Mouse (Mus musculus): ENCODE measurements around the gene Gli2. TPM values are rescaled to one million over a fixed set of nuclear protein-coding genes. Genes with fewer than 3 reads are reported as not detected.

Gene Gli2
- polyA plus RNA-seq, 1 experiment from 2014 or later: 15.4 TPM

GRCm38 (mm10) chr1:118822258-118822657, 231.2 kb downstream of the Gli2 start:
- ATAC-seq (ENCODE audit: insufficient number of reproducible peaks, insufficient read depth, low FRiP score, low TSS enrichment): no peak
- no peaks in the 10 kb centered on the region for H3K36me3 ChIP-seq
- H3K4me3 ChIP-seq: no peak overlapping the region
- peaks cover 8% of the 10 kb centered on the region; the same call in 1 of the 2 replicates for H3K9me3 ChIP-seq
- 99% methylated on average over 2 of the region's 2 CpGs for WGBS
- H3K27me3 ChIP-seq: no peaks in the 10 kb centered on the region
- H3K4me2 ChIP-seq (replicated peaks): no peak overlapping the region
- H3K27ac ChIP-seq: no peak overlapping the region
- no peak overlapping the region for H3K9ac ChIP-seq
- H3K4me1 ChIP-seq: no peaks in the 10 kb centered on the region

DNA sequence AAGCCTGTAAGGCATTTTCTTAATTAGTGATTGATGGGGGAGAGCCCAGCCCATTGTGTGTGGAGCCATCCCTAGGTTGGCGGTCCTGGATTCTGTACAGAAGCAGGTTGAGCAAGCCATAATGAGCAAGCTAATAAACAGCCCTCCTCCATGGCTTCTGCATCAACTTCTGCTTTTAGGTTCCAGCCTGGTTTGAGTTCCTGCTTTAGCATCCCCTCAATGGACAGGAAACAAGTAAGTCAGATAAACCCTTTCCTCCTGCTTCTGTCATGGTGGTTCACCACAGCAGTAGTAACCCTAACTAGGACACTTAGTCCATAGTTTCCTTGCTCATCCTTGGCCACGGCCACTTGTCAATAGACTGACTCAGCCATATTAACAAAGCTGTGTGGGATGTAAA, 238.4 kb downstream of the Gli2 start:
- H3K36me3 ChIP-seq: no peaks in the 10 kb centered on the region
- no peak overlapping the region for H3K27ac ChIP-seq
- 91% methylated on average over 2 of the region's 2 CpGs for WGBS
- no peak overlapping the region for H3K4me3 ChIP-seq
- no peak overlapping the region for H3K9ac ChIP-seq
- H3K9me3 ChIP-seq: 0 out of 2 replicates have a peak, but pooled peaks cover 2% of the 10 kb centered on the region
- H3K4me1 ChIP-seq: no peaks in the 10 kb centered on the region
- ATAC-seq (ENCODE audit: insufficient number of reproducible peaks, insufficient read depth, low FRiP score, low TSS enrichment): no peak
- H3K27me3 ChIP-seq: no peaks in the 10 kb centered on the region; the same call in 1 of the 2 replicates
- no peak overlapping the region for H3K4me2 ChIP-seq (replicated peaks)

GRCm38 (mm10) chr1:118810336-118810735, 243.1 kb downstream of the Gli2 start:
- ATAC-seq (ENCODE audit: insufficient number of reproducible peaks, insufficient read depth, low FRiP score, low TSS enrichment): no peak
- 69% methylated on average over 4 of the region's 4 CpGs for whole genome bisulfite sequencing
- H3K36me3 ChIP-seq: no peaks in the 10 kb centered on the region
- no peaks in the 10 kb centered on the region for H3K9me3 ChIP-seq
- H3K4me1 ChIP-seq: no peaks in the 10 kb centered on the region
- no peak overlapping the region for H3K27ac ChIP-seq
- no peak overlapping the region for H3K4me2 ChIP-seq (replicated peaks)
- H3K27me3 ChIP-seq: peaks cover 4% of the 10 kb centered on the region; the same call in 1 of the 2 replicates
- no peak overlapping the region for H3K4me3 ChIP-seq
- no peak overlapping the region for H3K9ac ChIP-seq

- H3K9ac ChIP-seq: no peak overlapping the region
- H3K4me1 ChIP-seq: no peaks in the 10 kb centered on the region
- peaks cover 4% of the 10 kb centered on the region; the same call in 1 of the 2 replicates for H3K27me3 ChIP-seq
- H3K27ac ChIP-seq: no peak overlapping the region
- H3K9me3 ChIP-seq: no peaks in the 10 kb centered on the region
- ATAC-seq (ENCODE audit: insufficient number of reproducible peaks, insufficient read depth, low FRiP score, low TSS enrichment): no peak
- no peaks in the 10 kb centered on the region for H3K36me3 ChIP-seq
- WGBS: 87% methylated on average over 3 of the region's 3 CpGs
- no peak overlapping the region for H3K4me2 ChIP-seq (replicated peaks)
- no peak overlapping the region for H3K4me3 ChIP-seq
Observed at GRCm38 (mm10) chr1:118806727-118807126, 246.7 kb downstream of the Gli2 start.

DNA sequence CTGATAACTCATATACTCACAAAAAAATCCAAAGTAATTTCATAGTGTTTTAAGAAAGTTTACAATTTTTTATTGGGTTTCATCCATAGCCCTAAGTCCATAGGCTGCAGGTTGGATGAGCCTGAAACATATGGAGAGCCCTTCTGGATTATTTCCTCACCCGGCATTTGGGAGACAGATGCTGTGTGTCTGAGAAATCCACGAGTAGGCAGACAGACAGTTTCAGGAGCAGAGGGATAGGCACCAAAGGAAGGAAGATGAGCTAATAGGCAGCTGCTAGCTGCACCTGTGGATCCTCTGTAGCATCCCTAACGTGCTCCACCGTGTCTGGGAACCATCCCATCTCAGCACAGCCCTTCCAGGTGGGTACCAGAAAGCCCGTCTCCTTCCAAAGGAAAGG, 251.3 kb downstream of the Gli2 start:
- no peaks in the 10 kb centered on the region for H3K27me3 ChIP-seq
- no peak overlapping the region for H3K27ac ChIP-seq
- no peak overlapping the region for H3K4me2 ChIP-seq (replicated peaks)
- H3K4me1 ChIP-seq: no peaks in the 10 kb centered on the region
- no peak overlapping the region for H3K4me3 ChIP-seq
- no peak for ATAC-seq (ENCODE audit: insufficient number of reproducible peaks, insufficient read depth, low FRiP score, low TSS enrichment)
- 0 out of 2 replicates have a peak, but pooled peaks cover 2% of the 10 kb centered on the region for H3K9me3 ChIP-seq
- no peaks in the 10 kb centered on the region for H3K36me3 ChIP-seq
- H3K9ac ChIP-seq: no peak overlapping the region
- 81% methylated on average over 5 of the region's 5 CpGs for WGBS

DNA sequence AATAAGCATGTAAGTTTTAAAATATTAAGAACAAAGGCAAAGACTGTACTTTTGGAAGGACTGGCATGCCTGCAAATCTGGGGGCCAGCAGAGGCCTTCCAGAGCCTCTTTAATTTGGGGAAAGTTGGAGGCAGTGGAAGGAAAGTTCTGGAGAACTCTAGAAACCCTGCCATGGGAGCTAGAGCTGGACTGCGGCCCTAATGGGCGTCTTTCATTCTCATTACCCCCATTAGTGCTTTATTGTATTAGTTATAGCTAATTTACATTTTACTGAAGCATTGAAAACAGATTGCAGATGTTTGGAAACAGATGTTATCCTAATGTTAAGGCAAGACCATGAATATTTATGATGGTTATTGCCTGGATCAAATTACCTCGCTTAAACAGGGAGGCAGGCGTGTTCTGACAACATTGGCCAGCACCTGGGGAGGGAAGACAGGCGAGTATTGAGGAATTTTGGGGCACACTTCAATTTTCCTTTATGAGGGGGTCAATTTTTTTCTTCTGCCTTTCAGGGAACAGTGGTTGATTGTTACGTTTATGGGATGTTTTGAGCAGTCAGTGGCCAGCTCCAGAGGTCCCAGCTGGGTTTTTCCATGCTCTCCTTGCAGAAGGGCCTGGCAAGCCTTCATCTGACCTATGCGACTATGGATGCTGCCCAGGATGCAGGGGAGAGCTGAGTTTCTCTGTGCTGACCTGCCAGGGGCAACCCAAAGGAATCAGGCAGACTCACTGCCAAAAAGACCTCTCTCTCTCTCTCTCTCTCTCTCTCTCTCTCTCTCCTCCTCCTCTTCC, 253.9 kb downstream of the Gli2 start:
- Histone ChIP-seq H3K4me1 (no peaks in the 10 kb centered on the region), H3K4me3 (no peak overlapping the region), H3K4me2 (replicated peaks) (no peak overlapping the region), H3K27ac (no peak overlapping the region), H3K9me3 (0 out of 2 replicates have a peak, but pooled peaks cover 4% of the 10 kb centered on the region), H3K9ac (no peak overlapping the region), H3K27me3 (no peaks in the 10 kb centered on the region), H3K36me3 (no peaks in the 10 kb centered on the region)
- ATAC-seq (ENCODE audit: insufficient number of reproducible peaks, insufficient read depth, low FRiP score, low TSS enrichment): no peak
- WGBS: 33% methylated on average over 7 of the region's 7 CpGs

DNA sequence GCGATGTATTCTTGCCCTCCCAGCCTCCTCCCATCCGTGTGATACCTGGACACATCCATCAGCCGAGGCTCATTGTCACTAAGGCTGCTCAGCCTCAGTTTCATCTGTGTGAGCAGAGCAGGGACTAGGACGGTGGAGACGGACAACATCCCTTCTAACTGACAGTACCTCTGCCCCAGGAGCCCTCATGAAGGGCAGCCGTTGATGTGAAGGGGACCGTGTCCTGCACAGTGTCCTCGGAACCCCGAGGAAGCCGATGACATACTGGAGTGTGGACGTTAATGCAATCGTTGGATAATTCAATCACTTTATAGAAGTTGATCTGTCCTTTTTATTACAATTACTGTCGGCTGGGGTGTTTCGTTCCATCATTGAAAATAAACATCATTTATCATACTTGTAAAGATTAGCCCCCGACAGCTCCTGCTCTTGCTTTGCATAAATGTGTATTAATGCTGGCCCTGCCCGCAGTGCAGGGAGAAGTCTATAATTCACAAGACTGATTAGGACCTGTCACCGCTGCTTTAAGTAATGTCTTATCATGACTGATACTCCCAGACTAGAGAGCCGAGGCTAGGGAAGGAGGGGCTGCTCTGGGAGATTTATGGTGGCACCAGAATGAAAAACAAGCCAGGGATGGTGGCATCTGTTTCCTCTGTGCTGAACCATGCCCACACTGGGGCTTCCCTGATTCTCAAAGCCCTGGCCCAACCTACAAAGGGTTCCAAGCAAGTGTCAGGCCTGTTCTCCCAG, 257.8 kb downstream of the Gli2 start:
- 86% methylated on average over 18 of the region's 18 CpGs for WGBS
- Histone ChIP-seq H3K36me3 (no peaks in the 10 kb centered on the region), H3K27ac (no peak overlapping the region), H3K27me3 (no peaks in the 10 kb centered on the region), H3K4me2 (replicated peaks) (no peak overlapping the region), H3K9me3 (0 out of 2 replicates have a peak, but pooled peaks cover 6% of the 10 kb centered on the region), H3K4me3 (no peak overlapping the region), H3K9ac (no peak overlapping the region), H3K4me1 (no peaks in the 10 kb centered on the region)
- ATAC-seq (ENCODE audit: insufficient number of reproducible peaks, insufficient read depth, low FRiP score, low TSS enrichment): no peak

DNA sequence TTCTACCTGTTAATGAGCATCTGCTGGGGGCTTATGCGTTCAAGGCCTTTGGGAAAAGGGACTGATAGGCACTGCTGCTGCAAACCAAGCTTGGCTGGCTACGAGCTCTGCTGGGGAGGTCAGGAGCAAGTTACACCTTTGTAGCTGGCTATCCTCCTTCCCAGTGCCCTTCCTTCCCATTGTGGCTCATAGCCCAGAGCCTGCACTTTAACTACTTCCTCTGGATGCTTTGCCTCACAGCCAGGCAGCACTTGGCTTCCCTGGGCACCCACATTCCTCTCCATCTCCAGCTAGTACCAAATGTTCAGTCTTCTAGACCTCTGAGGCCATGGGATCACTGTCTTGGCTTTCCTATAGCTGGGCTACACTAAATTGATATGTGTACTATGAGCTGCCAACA, 263.5 kb downstream of the Gli2 start:
- Histone ChIP-seq H3K36me3 (no peaks in the 10 kb centered on the region), H3K4me3 (no peak overlapping the region), H3K9ac (no peak overlapping the region), H3K27ac (no peak overlapping the region), H3K4me1 (no peaks in the 10 kb centered on the region), H3K4me2 (replicated peaks) (no peak overlapping the region), H3K27me3 (no peaks in the 10 kb centered on the region), H3K9me3 (0 out of 2 replicates have a peak, but pooled peaks cover 3% of the 10 kb centered on the region)
- no peak for ATAC-seq (ENCODE audit: insufficient number of reproducible peaks, insufficient read depth, low FRiP score, low TSS enrichment)
- WGBS: 76% methylated on average over 2 of the region's 2 CpGs

GRCm38 (mm10) chr1:118789468-118789867, 264.0 kb downstream of the Gli2 start:
- Histone ChIP-seq H3K27me3 (no peaks in the 10 kb centered on the region), H3K4me3 (no peak overlapping the region), H3K9me3 (0 out of 2 replicates have a peak, but pooled peaks cover 3% of the 10 kb centered on the region), H3K9ac (no peak overlapping the region), H3K4me1 (no peaks in the 10 kb centered on the region), H3K4me2 (replicated peaks) (no peak overlapping the region), H3K36me3 (no peaks in the 10 kb centered on the region), H3K27ac (no peak overlapping the region)
- ATAC-seq (ENCODE audit: insufficient number of reproducible peaks, insufficient read depth, low FRiP score, low TSS enrichment): no peak
- WGBS: 71% methylated on average over 3 of the region's 3 CpGs

DNA sequence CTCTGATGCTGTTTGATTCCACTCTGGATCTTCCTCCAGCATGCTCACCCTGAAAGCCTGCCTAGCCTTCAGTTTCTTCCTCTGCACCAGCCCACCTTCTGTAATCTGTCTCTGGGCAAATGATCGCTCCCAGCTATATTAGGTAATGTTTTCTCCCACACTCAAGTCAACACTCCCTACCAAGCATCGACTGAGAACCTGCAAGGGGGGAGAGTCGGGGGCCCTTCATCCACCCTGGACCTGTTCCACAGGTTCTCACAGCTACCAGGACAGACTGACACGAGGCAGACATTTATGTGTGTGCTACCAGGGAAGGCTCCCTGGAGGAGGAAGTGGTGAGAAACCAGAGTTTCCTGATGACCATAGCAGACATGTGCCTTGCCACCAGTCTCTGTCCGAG, 264.6 kb downstream of the Gli2 start:
- Histone ChIP-seq H3K9me3 (0 out of 2 replicates have a peak, but pooled peaks cover 3% of the 10 kb centered on the region), H3K4me3 (no peak overlapping the region), H3K9ac (no peak overlapping the region), H3K4me1 (no peaks in the 10 kb centered on the region), H3K27me3 (no peaks in the 10 kb centered on the region), H3K4me2 (replicated peaks) (no peak overlapping the region), H3K36me3 (no peaks in the 10 kb centered on the region), H3K27ac (no peak overlapping the region)
- ATAC-seq (ENCODE audit: insufficient number of reproducible peaks, insufficient read depth, low FRiP score, low TSS enrichment): no peak
- WGBS: 78% methylated on average over 5 of the region's 5 CpGs

DNA sequence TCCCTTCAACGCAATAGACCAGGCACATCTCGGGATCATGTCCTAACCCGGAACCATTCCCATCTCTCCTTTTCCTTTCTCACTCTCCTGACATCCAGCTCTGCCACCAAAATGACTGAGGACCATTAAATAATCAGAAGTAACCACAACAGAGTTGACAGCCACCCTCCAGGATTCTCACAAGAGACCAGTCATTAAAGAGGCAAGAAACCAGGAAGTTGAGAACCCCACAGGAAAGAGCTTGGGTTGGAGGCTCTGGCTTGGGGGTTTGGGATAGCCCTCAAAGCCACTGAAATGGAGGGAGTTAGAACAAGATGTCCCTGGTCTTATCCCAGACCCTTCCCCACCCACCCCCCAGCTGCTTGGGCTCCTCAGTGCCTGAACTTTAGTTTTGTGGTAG, 265.9 kb downstream of the Gli2 start:
- no peaks in the 10 kb centered on the region for H3K4me1 ChIP-seq
- no peaks in the 10 kb centered on the region for H3K27me3 ChIP-seq
- H3K36me3 ChIP-seq: no peaks in the 10 kb centered on the region
- 0 out of 2 replicates have a peak, but pooled peaks cover 3% of the 10 kb centered on the region for H3K9me3 ChIP-seq
- H3K9ac ChIP-seq: no peak overlapping the region
- no peak overlapping the region for H3K4me3 ChIP-seq
- WGBS: 60% methylated on average over 3 of the region's 3 CpGs
- no peak overlapping the region for H3K4me2 ChIP-seq (replicated peaks)
- ATAC-seq (ENCODE audit: insufficient number of reproducible peaks, insufficient read depth, low FRiP score, low TSS enrichment): no peak
- no peak overlapping the region for H3K27ac ChIP-seq

All from embryonic facial prominence, embryonic 12.5 days (tissue).